Mouse (Mus musculus): ENCODE data around the gene Wdr1. TPM values are rescaled to one million over a fixed set of nuclear protein-coding genes. Genes with fewer than 3 reads are reported as not detected.
A peak's percentile ranks its signal among the peaks of the same experiment; 100 is the strongest.

The Wdr1 gene
- polyA plus RNA-seq, 1 experiment from 2014 or later = 181 TPM

GRCm38 (mm10) chr5:38538508-38538907, 24.5 kb downstream of the Wdr1 start:
- ATAC-seq (ENCODE audit: low read depth) = no peak

GRCm38 (mm10) chr5:38537845-38538244, 25.2 kb downstream of the Wdr1 start:
- no peak for ATAC-seq (ENCODE audit: low read depth)
- no peak overlapping the region for H3K4me2 ChIP-seq (ENCODE audit: low read depth, low read length)
- H3K9me3 ChIP-seq (ENCODE audit: control insufficient read depth, low read length) = no peaks in the 10 kb centered on the region
- no peaks in the 10 kb centered on the region for H3K4me1 ChIP-seq (ENCODE audit: control insufficient read depth, insufficient read depth, low read length)
- no peaks in the 10 kb centered on the region for H3K27me3 ChIP-seq (ENCODE audit: control insufficient read depth, insufficient read depth, low read length)
- H3K36me3 ChIP-seq (ENCODE audit: control insufficient read depth, insufficient read depth, low read length) = peaks cover 90% of the 10 kb centered on the region
- H3K27ac ChIP-seq (ENCODE audit: low read depth, low read length) = no peak overlapping the region
- no peak overlapping the region for H3K4me3 ChIP-seq (ENCODE audit: low read depth, low read length)
- 80% methylated on average over 4 of the region's 4 CpGs for WGBS
- H3K9ac ChIP-seq (replicated peaks; ENCODE audit: low read depth, low read length) = no peak overlapping the region

More at GRCm38 (mm10) chr5:38538508-38538907, 24.5 kb downstream of the Wdr1 start:
- Histone ChIP-seq H3K36me3 (ENCODE audit: control insufficient read depth, insufficient read depth, low read length) (peaks cover 92% of the 10 kb centered on the region), H3K4me3 (ENCODE audit: low read depth, low read length) (no peak overlapping the region), H3K4me1 (ENCODE audit: control insufficient read depth, insufficient read depth, low read length) (no peaks in the 10 kb centered on the region), H3K27me3 (ENCODE audit: control insufficient read depth, insufficient read depth, low read length) (no peaks in the 10 kb centered on the region), H3K9ac (replicated peaks; ENCODE audit: low read depth, low read length) (no peak overlapping the region), H3K27ac (ENCODE audit: low read depth, low read length) (no peak overlapping the region), H3K9me3 (ENCODE audit: control insufficient read depth, low read length) (no peaks in the 10 kb centered on the region), H3K4me2 (ENCODE audit: low read depth, low read length) (no peak overlapping the region)
- WGBS = 73% methylated on average over 8 of the region's 8 CpGs

GRCm38 (mm10) chr5:38536822-38537221, 26.2 kb downstream of the Wdr1 start:
- Histone ChIP-seq H3K9ac (replicated peaks; ENCODE audit: low read depth, low read length) (no peak overlapping the region), H3K27ac (ENCODE audit: low read depth, low read length) (no peak overlapping the region), H3K4me3 (ENCODE audit: low read depth, low read length) (no peak overlapping the region), H3K4me1 (ENCODE audit: control insufficient read depth, insufficient read depth, low read length) (no peaks in the 10 kb centered on the region), H3K9me3 (ENCODE audit: control insufficient read depth, low read length) (no peaks in the 10 kb centered on the region), H3K27me3 (ENCODE audit: control insufficient read depth, insufficient read depth, low read length) (no peaks in the 10 kb centered on the region), H3K4me2 (ENCODE audit: low read depth, low read length) (no peak overlapping the region), H3K36me3 (ENCODE audit: control insufficient read depth, insufficient read depth, low read length) (peaks cover 88% of the 10 kb centered on the region)
- no peak for ATAC-seq (ENCODE audit: low read depth)
- WGBS = 91% methylated on average over 3 of the region's 3 CpGs

- H3K4me1 ChIP-seq (ENCODE audit: control insufficient read depth, insufficient read depth, low read length) = no peaks in the 10 kb centered on the region
- WGBS = 78% methylated on average over 4 of the region's 4 CpGs
- no peak overlapping the region for H3K9ac ChIP-seq (replicated peaks; ENCODE audit: low read depth, low read length)
These were observed 30.9 kb downstream of the Wdr1 start for GRCm38 (mm10) chr5:38532084-38532483.

GRCm38 (mm10) chr5:38529724-38530428, 33.1 kb downstream of the Wdr1 start:
- peak; percentile 50; the same call in 1 of the 2 replicates for ATAC-seq (ENCODE audit: low read depth)
- Histone ChIP-seq H3K36me3 (ENCODE audit: control insufficient read depth, insufficient read depth, low read length) (peaks cover 72% of the 10 kb centered on the region), H3K4me1 (ENCODE audit: control insufficient read depth, insufficient read depth, low read length) (no peaks in the 10 kb centered on the region), H3K9ac (replicated peaks; ENCODE audit: low read depth, low read length) (no peak overlapping the region), H3K27ac (ENCODE audit: low read depth, low read length) (no peak overlapping the region), H3K4me3 (ENCODE audit: low read depth, low read length) (no peak overlapping the region), H3K9me3 (ENCODE audit: control insufficient read depth, low read length) (no peaks in the 10 kb centered on the region), H3K27me3 (ENCODE audit: control insufficient read depth, insufficient read depth, low read length) (no peaks in the 10 kb centered on the region), H3K4me2 (ENCODE audit: low read depth, low read length) (no peak overlapping the region)
- 75% methylated on average over 6 of the region's 6 CpGs for WGBS

More at GRCm38 (mm10) chr5:38532084-38532483, 30.9 kb downstream of the Wdr1 start:
- Histone ChIP-seq H3K27me3 (ENCODE audit: control insufficient read depth, insufficient read depth, low read length) (no peaks in the 10 kb centered on the region), H3K27ac (ENCODE audit: low read depth, low read length) (no peak overlapping the region), H3K4me2 (ENCODE audit: low read depth, low read length) (no peak overlapping the region), H3K4me3 (ENCODE audit: low read depth, low read length) (no peak overlapping the region), H3K9me3 (ENCODE audit: control insufficient read depth, low read length) (no peaks in the 10 kb centered on the region), H3K36me3 (ENCODE audit: control insufficient read depth, insufficient read depth, low read length) (peaks cover 81% of the 10 kb centered on the region)
- peak; percentile 52; the same call in 1 of the 2 replicates for ATAC-seq (ENCODE audit: low read depth)

GRCm38 (mm10) chr5:38522977-38523376, 40.0 kb downstream of the Wdr1 start:
- H3K27ac ChIP-seq (ENCODE audit: low read depth, low read length) = no peak overlapping the region
- H3K9ac ChIP-seq (replicated peaks; ENCODE audit: low read depth, low read length) = no peak overlapping the region
- no peak overlapping the region for H3K4me3 ChIP-seq (ENCODE audit: low read depth, low read length)
- 94% methylated on average over 5 of the region's 5 CpGs for WGBS
- H3K4me2 ChIP-seq (ENCODE audit: low read depth, low read length) = no peak overlapping the region
- H3K4me1 ChIP-seq (ENCODE audit: control insufficient read depth, insufficient read depth, low read length) = no peaks in the 10 kb centered on the region
- peaks cover 20% of the 10 kb centered on the region for H3K36me3 ChIP-seq (ENCODE audit: control insufficient read depth, insufficient read depth, low read length)
- no peaks in the 10 kb centered on the region for H3K27me3 ChIP-seq (ENCODE audit: control insufficient read depth, insufficient read depth, low read length)
- ATAC-seq (ENCODE audit: low read depth) = no peak
- H3K9me3 ChIP-seq (ENCODE audit: control insufficient read depth, low read length) = no peaks in the 10 kb centered on the region

- Histone ChIP-seq H3K4me3 (ENCODE audit: low read depth, low read length) (no peak overlapping the region), H3K27ac (ENCODE audit: low read depth, low read length) (no peak overlapping the region), H3K36me3 (ENCODE audit: control insufficient read depth, insufficient read depth, low read length) (peaks cover 1% of the 10 kb centered on the region; the same call in 1 of the 2 replicates), H3K9ac (replicated peaks; ENCODE audit: low read depth, low read length) (no peak overlapping the region), H3K4me1 (ENCODE audit: control insufficient read depth, insufficient read depth, low read length) (no peaks in the 10 kb centered on the region), H3K27me3 (ENCODE audit: control insufficient read depth, insufficient read depth, low read length) (no peaks in the 10 kb centered on the region), H3K4me2 (ENCODE audit: low read depth, low read length) (no peak overlapping the region), H3K9me3 (ENCODE audit: control insufficient read depth, low read length) (no peaks in the 10 kb centered on the region)
- WGBS = 49% methylated on average over 1 of the region's 1 CpGs
- no peak for ATAC-seq (ENCODE audit: low read depth)
These were observed 42.2 kb downstream of the Wdr1 start for GRCm38 (mm10) chr5:38520838-38521237.

GRCm38 (mm10) chr5:38516267-38516666, 46.8 kb downstream of the Wdr1 start:
- Histone ChIP-seq H3K27ac (ENCODE audit: low read depth, low read length) (no peak overlapping the region), H3K4me3 (ENCODE audit: low read depth, low read length) (no peak overlapping the region), H3K9me3 (ENCODE audit: control insufficient read depth, low read length) (no peaks in the 10 kb centered on the region), H3K27me3 (ENCODE audit: control insufficient read depth, insufficient read depth, low read length) (no peaks in the 10 kb centered on the region), H3K36me3 (ENCODE audit: control insufficient read depth, insufficient read depth, low read length) (no peaks in the 10 kb centered on the region), H3K4me2 (ENCODE audit: low read depth, low read length) (no peak overlapping the region), H3K4me1 (ENCODE audit: control insufficient read depth, insufficient read depth, low read length) (no peaks in the 10 kb centered on the region), H3K9ac (replicated peaks; ENCODE audit: low read depth, low read length) (no peak overlapping the region)
- WGBS = 68% methylated on average over 6 of the region's 6 CpGs
- ATAC-seq (ENCODE audit: low read depth) = no peak

- no peak overlapping the region for H3K27ac ChIP-seq (ENCODE audit: low read depth, low read length)
- H3K36me3 ChIP-seq (ENCODE audit: control insufficient read depth, insufficient read depth, low read length) = no peaks in the 10 kb centered on the region
- no peak overlapping the region for H3K4me3 ChIP-seq (ENCODE audit: low read depth, low read length)
- WGBS = 4% methylated on average over 2 of the region's 2 CpGs
- H3K9me3 ChIP-seq (ENCODE audit: control insufficient read depth, low read length) = no peaks in the 10 kb centered on the region
- no peaks in the 10 kb centered on the region for H3K4me1 ChIP-seq (ENCODE audit: control insufficient read depth, insufficient read depth, low read length)
- no peak overlapping the region for H3K4me2 ChIP-seq (ENCODE audit: low read depth, low read length)
- no peaks in the 10 kb centered on the region for H3K27me3 ChIP-seq (ENCODE audit: control insufficient read depth, insufficient read depth, low read length)
- ATAC-seq (ENCODE audit: low read depth) = no peak
- no peak overlapping the region for H3K9ac ChIP-seq (replicated peaks; ENCODE audit: low read depth, low read length)
These were observed 50.0 kb downstream of the Wdr1 start for GRCm38 (mm10) chr5:38512991-38513390.

All from neural tube, embryonic 14.5 days (tissue).